Mouse (Mus musculus) limb, embryonic 12.5 days (tissue): Measurements from ENCODE around the gene Stk10. TPM values are rescaled to one million over a fixed set of nuclear protein-coding genes. Genes with fewer than 3 reads are reported as not detected.

Experiments
- ATAC-seq: fragments of 200-750 bp; cut with Nextera tagmentation; 2 replicates; pipeline ENCODE4 v1.8.0; 2017; ENCODE audit warnings: low read depth, moderate TSS enrichment; ENCODE audit not compliant: insufficient number of reproducible peaks, insufficient read depth, low FRiP score, low TSS enrichment
- H3K27ac ChIP-seq: fragments of 300-500 bp; sonication (generic); 2 replicates; pipeline ENCODE4 v1.5.1; 2016; ENCODE audit warnings: mild to moderate bottlenecking, moderate library complexity
- H3K27me3 ChIP-seq: fragments of 300-500 bp; sonication (generic); 2 replicates; pipeline ENCODE4 v1.6.1; 2016; ENCODE audit warnings: mild to moderate bottlenecking, moderate library complexity
- H3K36me3 ChIP-seq: fragments of 300-500 bp; sonication (generic); 2 replicates; pipeline ENCODE4 v1.6.1; 2016; ENCODE audit warnings: mild to moderate bottlenecking, moderate library complexity
- H3K4me1 ChIP-seq: fragments of 300-500 bp; sonication (generic); replicated peaks from 2 replicates; pipeline ENCODE4 v1.6.1; 2016
- H3K4me2 ChIP-seq: fragments of 300-500 bp; sonication (generic); 2 replicates; pipeline ENCODE4 v1.6.1; 2016; ENCODE audit warnings: mild to moderate bottlenecking, moderate library complexity
- H3K4me3 ChIP-seq: fragments of 300-500 bp; sonication (generic); replicated peaks from 2 replicates; pipeline ENCODE4 v1.5.1; 2016; ENCODE audit warnings: mild to moderate bottlenecking
- H3K9ac ChIP-seq: fragments of 300-500 bp; sonication (generic); replicated peaks from 2 replicates; pipeline ENCODE4 v1.6.1; 2016; ENCODE audit warnings: mild to moderate bottlenecking, moderate library complexity
- H3K9me3 ChIP-seq: fragments of 300-500 bp; sonication (generic); 2 replicates; pipeline ENCODE4 v1.6.1; 2016; ENCODE audit warnings: mild to moderate bottlenecking, moderate library complexity
- WGBS: fragments of 180-500 bp; shearing (Covaris S2); methylation state at CpG from one replicate; pipeline ENCODE4 v1.1.7; 2016; 5-methylcytosine and 5-hydroxymethylcytosine counted together
- polyA plus RNA-seq: library from polyadenylated mRNA; unstranded; fragments of >200 nt; fragmentation: Nextera tagmentation; extraction: Ambion mirVana; gene quantifications from 2 replicates; pipeline ENCODE4 v1.2.1, GENCODE M21; 2016

The Stk10 gene
- polyA plus RNA-seq, 1 experiment from 2014 or later: 2.6 TPM

DNA sequence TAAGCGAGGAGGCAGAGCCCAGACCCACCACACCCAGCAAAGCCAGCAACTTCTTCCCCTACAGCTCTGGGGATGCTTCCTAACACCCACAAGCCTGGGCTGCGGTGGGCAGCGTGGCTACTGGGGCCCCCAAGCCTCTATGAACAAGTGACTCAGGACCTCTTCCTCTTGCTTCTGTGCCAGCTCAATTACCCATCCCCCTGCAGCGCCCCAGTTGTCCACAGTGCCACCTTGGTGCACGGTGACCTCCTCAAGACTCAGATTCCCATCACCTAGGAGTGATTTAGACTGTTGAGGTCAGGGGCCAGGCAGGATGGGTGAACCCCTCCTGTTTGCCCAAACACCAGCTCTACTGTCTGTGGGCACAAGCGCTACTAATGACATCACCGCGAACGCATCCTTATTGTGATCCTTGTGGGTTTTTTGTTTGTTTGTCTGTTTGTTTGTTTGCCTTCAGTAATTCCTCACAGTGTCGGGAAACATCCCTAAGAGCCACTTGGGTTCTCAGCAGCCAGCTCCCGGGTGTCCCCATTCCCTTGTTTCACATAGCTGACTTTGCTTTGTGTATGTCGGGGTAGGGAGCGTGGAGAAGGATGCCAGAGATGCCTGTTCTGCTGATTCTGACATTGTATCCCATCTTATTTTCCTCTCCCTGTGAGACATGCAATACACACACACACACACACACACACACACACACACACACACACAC lies 89.5 kb downstream of the Stk10 start:
- H3K9ac ChIP-seq: no peak overlapping the region
- no peaks in the 10 kb centered on the region for H3K9me3 ChIP-seq
- no peaks in the 10 kb centered on the region for H3K27me3 ChIP-seq
- H3K4me2 ChIP-seq: no peak overlapping the region
- H3K4me3 ChIP-seq: no peak overlapping the region
- peaks cover 17% of the 10 kb centered on the region for H3K4me1 ChIP-seq
- no peaks in the 10 kb centered on the region for H3K36me3 ChIP-seq
- no peak for ATAC-seq
- 84% methylated on average over 13 of the region's 13 CpGs for WGBS
- no peak overlapping the region for H3K27ac ChIP-seq

DNA sequence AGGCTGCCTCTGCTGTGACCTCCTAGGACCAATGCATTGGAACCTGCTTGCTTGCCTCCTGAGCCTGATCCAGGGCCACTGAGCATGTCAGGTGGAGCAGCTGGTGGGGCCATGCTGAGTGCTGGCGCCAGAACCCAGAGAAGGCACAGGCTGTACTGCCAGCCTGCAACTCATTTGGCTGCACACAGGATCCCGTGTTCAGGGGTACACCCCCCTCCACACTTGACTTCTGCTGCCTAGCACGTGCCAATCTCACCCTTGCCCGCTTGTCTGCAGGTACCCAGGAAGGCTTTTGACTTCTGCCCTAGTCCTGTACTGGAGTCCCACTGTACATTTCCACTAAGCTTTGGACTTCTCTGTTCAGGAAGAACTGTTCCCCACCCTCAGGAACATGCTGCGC lies 90.1 kb downstream of the Stk10 start:
- H3K27ac ChIP-seq: no peak overlapping the region
- WGBS: 79% methylated on average over 5 of the region's 5 CpGs

DNA sequence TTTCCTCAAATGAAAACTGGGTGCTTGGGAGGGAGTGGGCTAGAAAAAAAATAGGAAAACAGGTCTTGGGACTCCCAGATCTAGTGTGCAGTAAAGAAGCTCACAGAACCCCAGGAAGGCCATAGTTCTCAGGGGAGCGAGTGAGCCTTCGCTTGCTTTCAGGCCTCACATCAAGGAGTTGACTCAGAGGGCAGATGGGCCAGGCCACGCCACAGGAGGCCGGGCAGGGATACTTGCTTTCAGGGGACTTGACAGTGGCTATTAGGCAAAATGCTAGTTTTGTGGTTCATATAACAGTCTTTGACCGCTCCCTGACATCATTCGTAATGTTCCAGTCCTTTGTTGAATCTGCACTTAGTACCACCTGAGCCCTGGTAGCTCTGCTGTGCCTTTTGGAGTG lies 90.8 kb downstream of the Stk10 start:
- no peaks in the 10 kb centered on the region for H3K36me3 ChIP-seq
- H3K4me2 ChIP-seq: no peak overlapping the region
- 78% methylated on average over 6 of the region's 6 CpGs for WGBS
- no peak overlapping the region for H3K4me3 ChIP-seq
- H3K9me3 ChIP-seq: no peaks in the 10 kb centered on the region
- no peaks in the 10 kb centered on the region for H3K27me3 ChIP-seq
- H3K27ac ChIP-seq: no peak overlapping the region
- peaks cover 16% of the 10 kb centered on the region for H3K4me1 ChIP-seq
- no peak overlapping the region for H3K9ac ChIP-seq
- no peak for ATAC-seq

More for the DNA sequence above, 90.1 kb downstream of the Stk10 start:
- no peak overlapping the region for H3K4me2 ChIP-seq
- no peak overlapping the region for H3K4me3 ChIP-seq
- ATAC-seq: no peak
- H3K4me1 ChIP-seq: peaks cover 17% of the 10 kb centered on the region
- H3K9ac ChIP-seq: no peak overlapping the region
- no peaks in the 10 kb centered on the region for H3K27me3 ChIP-seq
- H3K9me3 ChIP-seq: no peaks in the 10 kb centered on the region
- no peaks in the 10 kb centered on the region for H3K36me3 ChIP-seq

DNA sequence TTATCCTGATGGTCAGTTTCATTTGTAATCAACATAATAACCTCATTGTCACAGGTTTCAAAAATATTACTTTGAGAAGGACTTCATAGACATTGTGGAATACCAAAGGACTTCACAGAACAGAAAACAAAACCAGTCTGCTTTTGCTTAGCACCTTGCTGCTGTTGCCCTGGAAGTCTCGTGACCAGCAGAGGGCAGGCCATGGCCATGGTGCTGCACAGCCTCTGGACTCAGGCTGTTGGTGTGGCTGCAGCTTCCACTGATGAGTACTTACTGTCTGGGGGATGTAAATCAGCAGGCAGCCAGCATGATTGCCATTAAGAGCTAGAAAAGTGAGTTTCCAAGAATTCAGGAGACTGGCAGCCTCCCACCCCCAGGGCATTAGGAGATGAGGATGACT lies 92.6 kb downstream of the Stk10 start:
- H3K4me2 ChIP-seq: no peak overlapping the region
- H3K36me3 ChIP-seq: no peaks in the 10 kb centered on the region
- no peaks in the 10 kb centered on the region for H3K27me3 ChIP-seq
- 45% methylated on average over 1 of the region's 1 CpGs for WGBS
- H3K27ac ChIP-seq: no peak overlapping the region
- 0 out of 2 replicates have a peak, but pooled peaks cover 6% of the 10 kb centered on the region for H3K4me1 ChIP-seq
- H3K4me3 ChIP-seq: no peak overlapping the region
- H3K9me3 ChIP-seq: no peaks in the 10 kb centered on the region
- no peak for ATAC-seq
- no peak overlapping the region for H3K9ac ChIP-seq

DNA sequence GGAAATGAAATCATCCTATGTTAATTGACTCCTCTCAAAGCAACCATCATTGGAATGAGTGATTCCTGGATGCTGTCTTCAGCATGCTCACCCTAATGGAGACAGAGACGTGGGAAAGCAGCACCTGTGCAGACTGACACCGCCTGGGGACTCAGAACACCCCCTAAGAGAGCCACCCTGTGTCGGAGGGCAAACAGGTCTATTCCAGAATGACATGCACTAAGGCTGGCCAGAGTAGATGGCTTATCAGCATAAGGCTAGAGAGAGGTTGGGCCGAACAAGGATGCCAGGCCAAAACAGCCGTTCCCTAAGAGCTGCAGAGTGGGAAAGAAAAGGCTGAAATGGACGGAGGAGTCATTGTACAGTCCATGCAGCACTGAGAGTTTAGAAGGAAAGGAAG lies 93.0 kb downstream of the Stk10 start:
- Histone ChIP-seq H3K9me3 (no peaks in the 10 kb centered on the region), H3K4me2 (no peak overlapping the region), H3K27me3 (no peaks in the 10 kb centered on the region), H3K9ac (no peak overlapping the region), H3K27ac (no peak overlapping the region), H3K36me3 (no peaks in the 10 kb centered on the region), H3K4me1 (0 out of 2 replicates have a peak, but pooled peaks cover 6% of the 10 kb centered on the region), H3K4me3 (no peak overlapping the region)
- no peak for ATAC-seq
- WGBS: 79% methylated on average over 6 of the region's 6 CpGs

DNA sequence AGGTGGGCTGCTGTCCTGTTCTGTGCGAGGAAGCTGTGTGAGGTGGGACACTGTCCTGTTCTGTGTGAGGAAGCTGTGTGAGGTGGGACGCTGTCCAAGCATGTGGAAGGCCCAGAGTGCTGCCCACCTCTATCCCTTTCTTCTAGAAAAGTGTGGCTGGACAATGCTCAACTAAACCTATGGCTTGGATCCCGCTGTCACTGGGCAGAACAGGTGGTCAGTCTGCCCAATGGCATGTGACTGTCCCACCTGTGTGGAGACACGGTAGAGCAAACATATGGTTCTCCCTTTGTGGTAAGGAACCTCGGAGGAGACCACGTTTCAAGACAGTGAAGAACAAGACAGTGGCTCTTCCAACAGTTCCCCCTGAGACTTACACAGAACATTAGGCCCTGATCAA lies 94.8 kb downstream of the Stk10 start:
- H3K4me1 ChIP-seq: 0 out of 2 replicates have a peak, but pooled peaks cover 6% of the 10 kb centered on the region
- no peaks in the 10 kb centered on the region for H3K27me3 ChIP-seq
- WGBS: 83% methylated on average over 6 of the region's 6 CpGs
- no peak for ATAC-seq
- H3K4me2 ChIP-seq: no peak overlapping the region
- H3K36me3 ChIP-seq: no peaks in the 10 kb centered on the region
- no peak overlapping the region for H3K27ac ChIP-seq
- H3K9ac ChIP-seq: no peak overlapping the region
- H3K4me3 ChIP-seq: no peak overlapping the region
- no peaks in the 10 kb centered on the region for H3K9me3 ChIP-seq

DNA sequence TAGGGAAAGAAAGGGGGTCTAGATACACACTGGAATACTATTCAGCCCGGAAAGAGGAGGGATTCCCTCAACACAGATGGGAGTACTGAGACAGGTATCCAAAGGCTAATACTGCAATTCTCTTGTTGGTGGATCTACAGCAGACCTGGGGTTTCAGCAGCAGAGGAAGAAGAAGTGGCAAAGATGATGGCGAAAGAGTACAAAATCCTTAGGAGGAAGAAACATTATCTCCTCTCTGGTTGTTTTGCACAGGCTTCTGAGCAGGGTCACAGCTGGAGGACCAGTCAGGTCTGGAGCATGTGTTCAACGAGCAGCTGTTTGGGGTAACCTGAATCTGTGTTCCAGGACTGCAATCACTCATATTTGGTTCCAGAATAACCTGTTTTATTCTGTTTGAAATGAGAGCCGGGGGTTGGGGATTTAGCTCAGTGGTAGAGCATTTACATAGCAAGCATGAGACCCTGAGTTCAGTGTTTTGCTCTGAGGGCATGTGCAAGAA lies 96.7 kb downstream of the Stk10 start:
- ATAC-seq: no peak
- 75% methylated on average over 4 of the region's 4 CpGs for WGBS

DNA sequence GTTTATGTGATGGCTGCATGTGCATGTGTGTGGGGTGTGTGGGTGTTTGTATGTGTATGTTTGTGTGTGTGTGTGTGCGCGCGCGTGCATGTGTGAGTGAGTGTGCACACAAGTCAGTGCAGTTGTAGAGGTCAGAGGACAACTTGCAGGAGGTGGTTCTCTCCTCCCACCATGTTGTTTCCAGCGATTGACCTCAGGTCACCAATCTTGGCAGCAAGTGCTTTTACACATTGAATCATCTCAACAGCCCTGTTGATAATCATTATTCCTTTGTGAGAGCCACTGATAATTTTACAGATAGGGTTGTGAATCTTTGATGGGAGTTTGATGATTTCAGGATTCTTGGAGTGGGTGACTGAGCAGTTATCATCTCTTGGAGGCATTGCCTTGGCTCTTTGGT lies 99.6 kb downstream of the Stk10 start:
- no peak overlapping the region for H3K4me3 ChIP-seq
- H3K9me3 ChIP-seq: no peaks in the 10 kb centered on the region
- H3K27me3 ChIP-seq: no peaks in the 10 kb centered on the region
- H3K27ac ChIP-seq: no peak overlapping the region
- ATAC-seq: no peak
- WGBS: 95% methylated on average over 5 of the region's 5 CpGs
- no peaks in the 10 kb centered on the region for H3K4me1 ChIP-seq
- H3K9ac ChIP-seq: no peak overlapping the region
- no peak overlapping the region for H3K4me2 ChIP-seq
- no peaks in the 10 kb centered on the region for H3K36me3 ChIP-seq

More for the DNA sequence above, 96.7 kb downstream of the Stk10 start:
- H3K4me2 ChIP-seq: no peak overlapping the region
- no peak overlapping the region for H3K9ac ChIP-seq
- no peak overlapping the region for H3K27ac ChIP-seq
- no peak overlapping the region for H3K4me3 ChIP-seq
- H3K9me3 ChIP-seq: no peaks in the 10 kb centered on the region
- H3K4me1 ChIP-seq: no peaks in the 10 kb centered on the region
- no peaks in the 10 kb centered on the region for H3K27me3 ChIP-seq
- H3K36me3 ChIP-seq: no peaks in the 10 kb centered on the region

DNA sequence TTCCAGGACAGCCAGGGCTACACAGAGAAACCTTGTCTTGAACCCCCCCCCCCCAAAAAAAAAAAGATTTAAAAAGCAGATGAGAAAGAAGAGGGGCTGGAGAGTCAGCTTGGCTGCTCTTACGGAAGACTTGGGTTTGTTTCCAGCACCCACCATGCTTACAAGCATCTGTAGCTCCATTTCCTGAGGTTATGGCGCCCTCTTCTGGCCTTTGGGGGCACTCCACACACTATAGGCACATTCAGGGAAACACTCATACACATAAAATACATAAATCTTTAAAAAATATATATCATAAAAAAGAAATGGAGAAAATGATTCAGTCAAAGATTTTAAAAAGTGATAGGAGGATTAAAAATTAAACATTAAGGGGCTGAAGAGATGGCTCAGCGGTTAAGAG lies 100.4 kb downstream of the Stk10 start:
- Histone ChIP-seq H3K27me3 (no peaks in the 10 kb centered on the region), H3K9me3 (no peaks in the 10 kb centered on the region), H3K9ac (no peak overlapping the region), H3K4me3 (no peak overlapping the region), H3K36me3 (no peaks in the 10 kb centered on the region), H3K27ac (no peak overlapping the region), H3K4me1 (peaks cover 3% of the 10 kb centered on the region; the same call in 1 of the 2 replicates), H3K4me2 (no peak overlapping the region)
- 68% methylated on average over 3 of the region's 3 CpGs for WGBS
- no peak for ATAC-seq

DNA sequence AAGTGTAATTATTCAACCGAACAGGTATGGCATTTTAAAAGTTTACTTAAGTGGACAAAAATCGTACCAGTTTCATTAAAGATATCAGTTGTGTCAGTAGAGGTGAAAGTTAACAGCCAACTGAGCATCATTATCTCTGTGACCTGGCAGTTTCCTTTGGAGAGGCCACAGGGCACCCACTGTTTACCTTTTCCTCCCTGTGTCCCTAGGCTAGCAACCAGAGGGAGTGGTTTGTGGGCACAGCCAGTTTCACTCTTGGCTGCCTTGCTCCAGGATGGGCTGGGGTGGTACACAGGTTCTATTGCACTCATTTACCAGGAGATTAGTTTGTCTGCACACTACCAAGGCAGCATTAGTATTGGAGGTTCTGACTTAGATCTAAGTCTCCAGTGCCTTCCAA lies 101.0 kb downstream of the Stk10 start:
- Histone ChIP-seq H3K4me3 (no peak overlapping the region), H3K4me1 (peaks cover 9% of the 10 kb centered on the region), H3K27ac (no peak overlapping the region), H3K9ac (no peak overlapping the region), H3K9me3 (no peaks in the 10 kb centered on the region), H3K27me3 (no peaks in the 10 kb centered on the region), H3K36me3 (no peaks in the 10 kb centered on the region), H3K4me2 (no peak overlapping the region)
- ATAC-seq: no peak
- 89% methylated on average over 2 of the region's 2 CpGs for WGBS

DNA sequence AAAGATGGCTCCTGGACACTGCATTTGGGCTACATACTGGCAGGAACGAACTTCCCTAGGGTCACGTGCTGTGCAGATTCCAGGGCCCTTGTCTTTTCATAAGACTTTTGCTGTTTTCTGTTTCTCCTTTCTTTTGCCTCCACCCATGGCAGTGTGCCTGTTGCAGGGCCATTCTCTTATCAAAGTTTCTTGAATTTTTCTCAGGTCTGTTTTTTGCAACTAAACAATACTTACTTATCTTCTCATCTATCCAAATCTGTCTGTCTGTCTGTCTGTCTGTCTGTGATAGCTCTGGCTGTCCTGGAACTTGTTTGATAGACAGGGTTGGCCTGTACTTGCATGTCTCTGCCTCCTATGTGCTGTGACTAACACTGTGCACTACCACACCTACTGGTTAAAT lies 101.7 kb downstream of the Stk10 start:
- Histone ChIP-seq H3K4me3 (no peak overlapping the region), H3K4me1 (peaks cover 14% of the 10 kb centered on the region), H3K36me3 (no peaks in the 10 kb centered on the region), H3K27ac (no peak overlapping the region), H3K4me2 (no peak overlapping the region), H3K9ac (no peak overlapping the region), H3K27me3 (no peaks in the 10 kb centered on the region), H3K9me3 (no peaks in the 10 kb centered on the region)
- WGBS: 40% methylated on average over 2 of the region's 2 CpGs
- no peak for ATAC-seq

DNA sequence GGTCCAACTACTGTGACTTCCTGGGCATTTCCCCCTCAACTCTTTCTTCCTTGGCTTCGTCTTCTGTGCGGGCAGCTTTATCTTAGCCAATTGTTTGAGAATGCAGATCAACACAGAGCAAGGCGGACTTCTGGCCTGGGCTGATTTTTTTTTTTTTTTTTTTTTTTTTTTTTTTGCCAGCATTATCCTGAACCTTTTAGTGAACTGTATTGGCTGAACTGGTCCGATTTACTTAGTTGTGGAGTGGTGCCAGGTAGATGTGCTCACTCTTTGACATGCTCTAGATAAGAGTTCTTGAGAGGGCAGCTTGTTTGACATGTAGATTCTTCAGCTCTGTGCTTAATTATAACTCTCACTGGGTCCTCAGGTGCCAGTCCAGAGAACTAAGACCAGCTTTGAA lies 103.2 kb downstream of the Stk10 start:
- H3K9ac ChIP-seq: no peak overlapping the region
- WGBS: 83% methylated on average over 4 of the region's 4 CpGs
- no peak for ATAC-seq

More for the DNA sequence above, 103.2 kb downstream of the Stk10 start:
- Histone ChIP-seq H3K36me3 (no peaks in the 10 kb centered on the region), H3K9me3 (no peaks in the 10 kb centered on the region), H3K27ac (no peak overlapping the region), H3K4me3 (no peak overlapping the region), H3K4me2 (no peak overlapping the region), H3K4me1 (peaks cover 21% of the 10 kb centered on the region), H3K27me3 (no peaks in the 10 kb centered on the region)
